Mouse (Mus musculus) neural tube, embryonic 13.5 days (tissue): Measurements from ENCODE around the gene Rsrp1. TPM values are rescaled to one million over a fixed set of nuclear protein-coding genes. Genes with fewer than 3 reads are reported as not detected.
A peak's percentile ranks its signal among the peaks of the same experiment; 100 is the strongest.

Source experiments
- ATAC-seq: fragments of 200-750 bp; cut with Nextera tagmentation; 2 replicates; pipeline ENCODE4 v1.8.0; 2017; ENCODE audit warnings: low read depth, mild to moderate bottlenecking, moderate TSS enrichment, moderate library complexity
- H3K27ac ChIP-seq: fragments of 300-500 bp; sonication (generic); replicated peaks from 2 replicates; pipeline ENCODE4 v1.5.1; 2015; ENCODE audit warnings: moderate library complexity, mild to moderate bottlenecking, inconsistent platforms
- H3K27me3 ChIP-seq: fragments of 300-500 bp; sonication (generic); 2 replicates; pipeline ENCODE4 v1.6.1; 2015; ENCODE audit warnings: mild to moderate bottlenecking, inconsistent platforms
- H3K36me3 ChIP-seq: fragments of 300-500 bp; sonication (generic); 2 replicates; pipeline ENCODE4 v1.6.1; 2015; ENCODE audit warnings: mild to moderate bottlenecking, inconsistent platforms
- H3K4me1 ChIP-seq: fragments of 300-500 bp; sonication (generic); replicated peaks from 2 replicates; pipeline ENCODE4 v1.6.1; 2015; ENCODE audit warnings: inconsistent platforms
- H3K4me2 ChIP-seq: fragments of 300-500 bp; sonication (generic); 2 replicates; pipeline ENCODE4 v1.6.1; 2015; ENCODE audit warnings: inconsistent platforms, mild to moderate bottlenecking, moderate library complexity
- H3K4me3 ChIP-seq: fragments of 300-500 bp; sonication (generic); 2 replicates; pipeline ENCODE4 v1.5.1; 2015; ENCODE audit warnings: mild to moderate bottlenecking, inconsistent platforms
- H3K9ac ChIP-seq: fragments of 300-500 bp; sonication (generic); 2 replicates; pipeline ENCODE4 v1.6.1; 2015; ENCODE audit warnings: moderate library complexity, mild to moderate bottlenecking, inconsistent platforms
- H3K9me3 ChIP-seq: fragments of 300-500 bp; sonication (generic); 2 replicates; pipeline ENCODE4 v1.6.1; 2016; ENCODE audit warnings: inconsistent platforms
- WGBS: fragments of 180-500 bp; shearing (Covaris S2); methylation state at CpG from one replicate; pipeline ENCODE4 v1.1.7; 2015; 5-methylcytosine and 5-hydroxymethylcytosine counted together
- polyA plus RNA-seq: library from polyadenylated mRNA; unstranded; fragments of >200 nt; fragmentation: Nextera tagmentation; extraction: Ambion mirVana; gene quantifications from 2 replicates; pipeline ENCODE4 v1.2.1, GENCODE M21; 2015

Gene Rsrp1
- polyA plus RNA-seq, 1 experiment from 2014 or later: 485 TPM

GRCm38 (mm10) chr4:134924019-134924741 lies 788 bp downstream of the Rsrp1 start:
- H3K27ac ChIP-seq: peak overlapping the region; percentile 94
- under 1% methylated on average over 75 of the region's 75 CpGs for WGBS
- H3K4me3 ChIP-seq: peak overlapping the region; percentile 99
- H3K36me3 ChIP-seq: peaks cover 41% of the 10 kb centered on the region
- peaks cover 34% of the 10 kb centered on the region for H3K4me1 ChIP-seq
- no peaks in the 10 kb centered on the region for H3K9me3 ChIP-seq
- peak; percentile 60 for ATAC-seq
- peak overlapping the region; percentile 99 for H3K4me2 ChIP-seq
- H3K9ac ChIP-seq: peak overlapping the region; percentile 97
- no peaks in the 10 kb centered on the region for H3K27me3 ChIP-seq

- peak overlapping the region; percentile 99 for H3K4me3 ChIP-seq
- peak overlapping the region; percentile 97 for H3K9ac ChIP-seq
- H3K9me3 ChIP-seq: no peaks in the 10 kb centered on the region
- no peaks in the 10 kb centered on the region for H3K27me3 ChIP-seq
- peaks cover 41% of the 10 kb centered on the region for H3K36me3 ChIP-seq
- H3K4me1 ChIP-seq: peaks cover 37% of the 10 kb centered on the region
- ATAC-seq: no peak
- WGBS: 89% methylated on average over 8 of the region's 8 CpGs
- peak overlapping the region; percentile 99 for H3K4me2 ChIP-seq
- no peak overlapping the region for H3K27ac ChIP-seq
Observed at GRCm38 (mm10) chr4:134925206-134925605, 1.8 kb downstream of the Rsrp1 start.

GRCm38 (mm10) chr4:134927815-134928463 lies 4.5 kb downstream of the Rsrp1 start:
- ATAC-seq: no peak
- Histone ChIP-seq H3K9me3 (no peaks in the 10 kb centered on the region), H3K4me2 (no peak overlapping the region), H3K27ac (no peak overlapping the region), H3K27me3 (no peaks in the 10 kb centered on the region), H3K9ac (no peak overlapping the region), H3K4me1 (peaks cover 42% of the 10 kb centered on the region), H3K4me3 (no peak overlapping the region), H3K36me3 (peaks cover 48% of the 10 kb centered on the region)
- WGBS: 76% methylated on average over 5 of the region's 5 CpGs

- H3K9me3 ChIP-seq: no peaks in the 10 kb centered on the region
- H3K4me1 ChIP-seq: peaks cover 42% of the 10 kb centered on the region
- H3K4me2 ChIP-seq: no peak overlapping the region
- WGBS: 86% methylated on average over 1 of the region's 1 CpGs
- no peak for ATAC-seq
- H3K27ac ChIP-seq: no peak overlapping the region
- no peak overlapping the region for H3K9ac ChIP-seq
- H3K4me3 ChIP-seq: no peak overlapping the region
- peaks cover 53% of the 10 kb centered on the region for H3K36me3 ChIP-seq
- H3K27me3 ChIP-seq: no peaks in the 10 kb centered on the region
Observed at GRCm38 (mm10) chr4:134928464-134928836, 5.1 kb downstream of the Rsrp1 start.

GRCm38 (mm10) chr4:134929536-134929935 lies 6.1 kb downstream of the Rsrp1 start:
- Histone ChIP-seq H3K27ac (no peak overlapping the region), H3K36me3 (peaks cover 64% of the 10 kb centered on the region), H3K9me3 (no peaks in the 10 kb centered on the region), H3K4me1 (peaks cover 40% of the 10 kb centered on the region), H3K4me3 (no peak overlapping the region), H3K27me3 (no peaks in the 10 kb centered on the region), H3K4me2 (no peak overlapping the region), H3K9ac (no peak overlapping the region)
- ATAC-seq: no peak
- WGBS: 85% methylated on average over 4 of the region's 4 CpGs

GRCm38 (mm10) chr4:134930190-134930589 lies 6.8 kb downstream of the Rsrp1 start:
- Histone ChIP-seq H3K4me3 (peak overlapping the region; percentile 94), H3K36me3 (peaks cover 70% of the 10 kb centered on the region), H3K4me1 (peaks cover 34% of the 10 kb centered on the region), H3K27ac (peak overlapping the region; percentile 68), H3K27me3 (no peaks in the 10 kb centered on the region), H3K4me2 (peak overlapping the region; percentile 95), H3K9me3 (no peaks in the 10 kb centered on the region), H3K9ac (peak overlapping the region; percentile 55)
- peak; percentile 54 for ATAC-seq
- 35% methylated on average over 9 of the region's 9 CpGs for WGBS

- Histone ChIP-seq H3K27ac (peak within 1 kb of the TSS; percentile 81), H3K27me3 (no peaks in the 10 kb centered on the region), H3K4me3 (peak within 1 kb of the TSS; percentile 94), H3K4me2 (peak within 1 kb of the TSS; percentile 95), H3K9me3 (no peaks in the 10 kb centered on the region), H3K9ac (peak within 1 kb of the TSS; percentile 81), H3K36me3 (peaks cover 70% of the 10 kb centered on the region), H3K4me1 (peaks cover 27% of the 10 kb centered on the region)
- ATAC-seq: peak; percentile 96
- under 1% methylated on average over 68 of the region's 68 CpGs for WGBS
Observed at GRCm38 (mm10) chr4:134930684-134931481, 7.5 kb downstream of the Rsrp1 start, which contains the start of gene Syf2. TSS of gene Syf2 (plus strand) at chr4:134930898.

- H3K27me3 ChIP-seq: peaks cover 17% of the 10 kb centered on the region
- peaks cover 50% of the 10 kb centered on the region for H3K36me3 ChIP-seq
- no peak overlapping the region for H3K9ac ChIP-seq
- H3K4me2 ChIP-seq: no peak overlapping the region
- 0 out of 2 replicates have a peak, but pooled peaks cover 8% of the 10 kb centered on the region for H3K4me1 ChIP-seq
- 53% methylated on average over 17 of the region's 17 CpGs for WGBS
- no peak overlapping the region for H3K27ac ChIP-seq
- no peak for ATAC-seq
- no peaks in the 10 kb centered on the region for H3K9me3 ChIP-seq
- no peak overlapping the region for H3K4me3 ChIP-seq
Observed at GRCm38 (mm10) chr4:134937240-134938176, 14.1 kb downstream of the Rsrp1 start.

- peak overlapping the region; percentile 24; the same call in 1 of the 2 replicates for H3K4me2 ChIP-seq
- ATAC-seq: no peak
Observed at GRCm38 (mm10) chr4:134939900-134940299, 16.5 kb downstream of the Rsrp1 start.

GRCm38 (mm10) chr4:134943758-134944538 lies 20.6 kb downstream of the Rsrp1 start:
- ATAC-seq: no peak
- Histone ChIP-seq H3K9ac (no peak overlapping the region), H3K4me1 (peaks cover 14% of the 10 kb centered on the region; the same call in 1 of the 2 replicates), H3K36me3 (no peaks in the 10 kb centered on the region), H3K27me3 (peaks cover 50% of the 10 kb centered on the region), H3K27ac (no peak overlapping the region), H3K9me3 (no peaks in the 10 kb centered on the region), H3K4me3 (no peak overlapping the region), H3K4me2 (no peak overlapping the region)
- WGBS: 50% methylated on average over 27 of the region's 27 CpGs

More at GRCm38 (mm10) chr4:134939900-134940299, 16.5 kb downstream of the Rsrp1 start:
- Histone ChIP-seq H3K4me1 (0 out of 2 replicates have a peak, but pooled peaks cover 12% of the 10 kb centered on the region), H3K27ac (no peak overlapping the region), H3K9me3 (no peaks in the 10 kb centered on the region), H3K9ac (no peak overlapping the region), H3K36me3 (peaks cover 26% of the 10 kb centered on the region), H3K27me3 (peaks cover 40% of the 10 kb centered on the region), H3K4me3 (no peak overlapping the region)
- WGBS: 25% methylated on average over 9 of the region's 9 CpGs
